Mouse (Mus musculus) urinary bladder, postnatal 4 days (tissue): ENCODE measurements around the gene Heca.
"Not testable (repeated sequence)": the region's sequence is repeated elsewhere in the genome, so short reads cannot be mapped to it uniquely, and the experiment has no call there.

Experiments
- DNase-seq, 2 experiments: peaks; one replicate each; pipeline ENCODE4 v3.0.0; 2021 to 2022; ENCODE audit warnings: low spot score in 2 of 2

Heca gene

GRCm38 (mm10) chr10:17947960-17948730, at the start of gene Heca:
TSS of gene Heca (minus strand) at chr10:17948067.
- peak; percentile 83 to 91 for DNase-seq

DNA sequence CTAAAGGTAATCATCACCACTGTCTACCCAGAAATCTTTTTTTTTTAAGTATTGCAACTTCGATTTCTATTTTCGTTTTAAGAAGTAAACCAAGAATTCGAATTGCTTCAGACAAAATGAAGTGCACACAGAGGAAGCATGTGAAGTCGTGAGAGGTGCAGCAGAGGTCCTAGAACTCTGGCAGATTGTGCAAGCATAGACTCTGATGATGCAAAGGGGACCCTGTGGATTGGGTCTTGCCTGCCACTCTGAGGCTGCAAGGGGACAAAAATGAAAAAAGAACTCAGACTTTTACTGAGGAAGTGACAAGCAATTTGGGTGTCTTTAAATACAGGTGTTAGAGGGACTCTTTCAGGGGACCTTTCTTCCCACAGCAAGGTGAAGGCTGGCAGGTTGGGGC, 42.7 kb upstream of the Heca start:
- no peak for DNase-seq

- DNase-seq, result no peak
These were observed 41.3 kb upstream of the Heca start for GRCm38 (mm10) chr10:17989136-17989535.

DNA sequence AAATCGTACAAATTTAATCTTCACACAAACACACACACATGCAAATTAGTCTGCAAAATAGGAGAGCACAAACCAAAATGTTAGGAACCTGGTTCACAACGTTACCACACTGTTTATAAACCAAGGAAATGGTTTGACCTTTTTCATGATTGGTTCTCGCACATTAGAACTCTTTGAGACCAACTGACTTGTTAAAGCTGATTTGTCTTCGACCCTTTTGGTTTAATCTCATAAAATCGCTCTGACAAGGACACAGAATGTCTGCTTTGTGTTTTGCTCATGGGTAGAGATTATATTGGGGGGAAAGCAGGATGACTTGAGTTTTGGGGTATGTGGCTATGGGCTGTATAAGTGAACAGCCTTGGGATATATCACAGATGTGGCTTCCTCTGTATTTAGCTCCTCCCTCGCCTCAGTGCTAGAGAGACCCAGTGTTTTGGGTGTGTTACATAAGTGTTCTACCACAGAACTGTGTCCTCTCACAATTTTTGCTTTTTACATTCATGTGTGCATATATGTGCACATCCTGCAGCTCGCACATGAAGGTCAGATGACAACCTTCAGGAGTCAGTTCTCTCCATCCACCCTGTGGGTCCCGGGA, 40.1 kb upstream of the Heca start:
- no peak for DNase-seq

- DNase-seq, result no peak
These were observed 35.4 kb upstream of the Heca start for GRCm38 (mm10) chr10:17983313-17983712.

DNA sequence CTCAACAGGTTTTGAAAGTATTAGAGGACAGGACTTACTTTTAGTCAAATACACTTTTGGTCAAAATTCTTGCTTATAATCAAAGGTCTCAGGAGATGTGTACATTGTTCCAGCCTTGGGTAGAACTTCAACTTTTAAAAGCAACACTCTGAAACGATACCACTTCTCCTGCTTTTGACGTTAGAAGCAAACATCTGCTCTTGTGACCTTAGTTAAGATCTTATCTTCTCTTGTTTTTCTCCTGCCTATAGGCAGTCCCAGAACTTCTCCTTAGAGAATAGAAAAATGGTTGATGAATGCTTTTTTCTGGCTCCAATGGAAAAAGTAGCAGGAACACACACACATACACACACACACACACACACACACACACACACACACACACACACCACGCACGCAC, 18.2 kb upstream of the Heca start:
- DNase-seq, result no peak

DNA sequence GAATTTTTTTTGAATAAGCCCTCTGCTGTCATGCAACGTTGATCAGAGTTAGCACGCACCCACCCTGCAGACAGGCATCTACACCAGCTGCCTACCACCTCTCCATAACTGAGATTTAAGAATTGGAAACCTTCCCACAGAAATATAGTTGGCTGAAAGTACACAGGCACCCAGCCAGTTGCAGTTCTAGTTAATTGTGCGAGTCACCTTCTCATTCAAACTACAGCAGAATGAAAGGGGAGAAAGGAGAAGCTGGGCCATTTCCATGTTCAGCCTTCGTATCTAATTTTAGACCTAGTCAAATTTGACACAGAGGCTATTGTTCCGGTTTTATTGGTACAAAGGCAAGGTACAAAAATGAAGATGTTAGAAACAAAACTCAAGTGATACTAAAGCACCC, 2.9 kb upstream of the Heca start:
- DNase-seq, result no peak

GRCm38 (mm10) chr10:17947175-17947906, 526 bp downstream of the Heca start:
- peak; percentile 55 to 63 for DNase-seq

DNA sequence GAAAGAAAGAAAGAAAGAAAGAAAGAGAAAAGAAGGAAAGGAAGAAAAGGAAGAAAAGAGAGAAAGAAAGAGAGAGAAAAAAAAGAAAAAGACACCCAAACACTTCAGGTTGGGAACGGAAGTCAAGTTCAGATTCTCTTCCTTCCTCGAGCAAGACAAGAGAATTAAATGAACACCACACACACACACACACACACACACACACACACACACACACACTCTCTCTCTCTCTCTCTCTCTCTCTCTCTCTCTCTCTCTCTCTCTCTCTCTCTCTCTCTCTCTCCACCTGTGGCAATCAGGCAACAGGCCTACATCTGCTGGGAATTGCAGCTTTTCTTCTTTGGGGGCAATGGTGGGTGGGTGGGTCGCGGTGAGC, 1.1 kb downstream of the Heca start:
- DNase-seq, result not testable (repeated sequence)

DNA sequence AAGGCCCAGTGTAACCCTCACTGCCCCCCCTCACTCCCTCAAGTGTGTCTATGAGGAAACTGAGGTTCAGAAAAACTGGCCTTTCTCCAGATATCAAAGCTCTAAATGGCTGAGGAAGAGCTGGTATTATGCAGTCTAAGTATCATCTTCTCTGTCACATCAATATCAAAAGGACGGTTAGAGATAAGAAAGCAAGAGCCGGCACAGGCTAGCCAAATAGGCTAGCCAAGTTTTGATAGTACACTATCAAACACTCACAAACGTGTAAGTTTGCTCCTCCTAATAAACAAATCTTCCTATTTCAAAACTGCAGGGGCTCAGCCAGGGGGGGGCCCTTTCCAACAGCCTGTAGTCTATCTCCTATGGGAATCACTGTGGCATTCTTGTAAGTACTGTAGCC, 1.8 kb downstream of the Heca start:
- no peak for DNase-seq

DNA sequence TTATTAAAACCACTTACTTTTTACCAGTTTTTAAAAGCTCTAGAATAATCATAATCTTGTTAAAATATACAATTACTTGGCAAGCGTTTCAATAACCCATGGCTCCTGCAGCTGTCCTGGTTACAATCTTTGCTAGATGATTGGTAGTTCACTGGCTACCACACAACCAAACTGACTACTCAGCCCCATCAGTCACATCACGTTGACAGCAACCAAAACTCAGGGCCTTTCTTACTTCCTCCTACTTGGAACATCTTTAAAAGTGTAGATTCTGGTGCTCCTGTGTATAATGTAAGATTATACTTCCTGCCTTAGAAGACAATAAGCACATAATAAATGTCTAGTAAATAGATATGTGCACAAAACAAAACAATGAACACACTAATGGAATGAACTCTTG, 14.2 kb downstream of the Heca start:
- DNase-seq, result no peak

GRCm38 (mm10) chr10:17932131-17932530, 15.7 kb downstream of the Heca start:
- DNase-seq, result no peak

DNA sequence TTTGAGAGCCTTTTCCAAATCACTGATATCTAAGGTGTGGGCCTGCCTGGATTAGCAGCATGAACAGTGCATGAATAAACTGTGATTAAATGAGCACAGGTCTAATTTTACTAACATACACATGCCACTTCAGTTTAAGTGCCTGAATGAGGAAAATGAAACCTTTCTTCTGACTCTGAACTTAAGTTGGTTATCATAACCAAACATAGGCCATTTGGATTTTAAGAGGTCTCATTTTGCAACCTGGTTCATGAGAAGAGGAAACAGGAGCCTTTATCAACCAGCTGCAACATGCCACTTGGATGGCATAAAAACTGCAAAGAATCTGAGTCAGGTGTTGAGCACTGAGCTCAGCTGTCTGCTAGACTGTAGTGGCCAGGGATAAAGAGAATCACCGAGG, 16.7 kb downstream of the Heca start:
- no peak for DNase-seq

DNA sequence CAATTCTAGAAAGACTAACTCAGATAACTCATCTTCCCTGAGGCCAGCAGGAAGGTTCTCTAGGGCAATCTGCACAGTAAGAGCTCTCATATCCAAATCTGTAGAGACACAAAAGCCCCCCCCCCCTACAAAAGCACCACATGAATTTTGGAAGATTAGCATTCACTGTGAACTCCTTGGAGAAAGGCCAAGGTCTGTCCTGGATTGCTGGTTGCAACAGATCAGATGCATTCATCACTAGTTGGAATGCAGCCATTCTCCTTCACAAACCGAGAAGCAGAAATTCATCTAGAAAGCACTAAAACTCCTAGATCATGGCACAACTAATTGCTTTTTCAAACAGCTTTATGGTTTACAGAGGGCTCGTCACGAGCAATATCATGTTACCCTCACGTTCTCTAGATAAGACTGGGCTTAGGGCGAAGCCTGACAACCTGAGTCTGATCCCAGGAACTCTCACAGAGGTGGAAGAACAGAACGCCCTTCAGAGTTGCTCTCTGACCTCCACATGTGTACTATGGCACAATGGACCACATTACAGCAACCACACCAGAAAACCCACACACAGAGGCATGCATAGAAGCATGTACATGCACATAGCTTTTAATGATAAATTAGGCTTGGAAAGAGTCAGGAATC, 17.3 kb downstream of the Heca start:
- no peak for DNase-seq

DNA sequence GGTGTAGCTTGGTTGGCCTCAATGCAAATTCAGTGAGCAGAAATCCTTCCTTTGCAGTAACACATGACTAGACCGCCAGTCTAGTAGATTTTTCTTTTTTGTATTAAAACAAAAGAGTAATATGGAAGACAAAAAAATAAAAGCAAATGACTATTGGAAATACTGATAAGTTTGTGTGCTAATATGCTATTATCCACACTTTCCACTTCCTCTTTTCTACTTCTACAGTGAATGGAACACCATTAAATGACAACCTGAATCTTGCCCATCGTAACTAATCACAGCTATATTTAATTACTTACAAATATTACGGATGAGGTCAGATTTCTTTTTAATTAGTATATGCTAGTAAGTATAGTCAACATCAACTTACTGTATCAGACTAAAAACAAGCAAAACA, 22.7 kb downstream of the Heca start:
- DNase-seq, result no peak

GRCm38 (mm10) chr10:17924166-17924565, 23.7 kb downstream of the Heca start:
- DNase-seq, result no peak

GRCm38 (mm10) chr10:17921381-17921780, 26.5 kb downstream of the Heca start:
- no peak for DNase-seq

DNA sequence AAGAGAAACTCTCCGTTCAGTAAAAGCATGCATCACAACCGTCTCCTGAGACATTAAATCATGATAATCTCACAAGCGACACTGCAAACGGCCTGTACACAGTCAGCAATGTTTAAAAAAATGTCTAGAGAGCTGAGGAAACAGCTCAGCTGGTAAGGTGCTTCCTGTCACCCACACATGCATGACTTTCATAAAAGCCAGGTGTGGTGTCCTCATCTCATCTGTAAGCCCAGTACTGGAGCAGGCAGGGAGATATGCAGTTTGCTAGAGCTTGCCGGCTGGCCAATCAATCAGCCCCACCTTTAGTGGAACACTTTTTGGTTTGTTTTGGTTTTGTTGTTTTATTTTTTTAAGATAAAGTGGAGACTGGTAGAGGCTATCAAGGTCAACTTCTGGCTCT, 27.9 kb downstream of the Heca start:
- DNase-seq, result no peak

DNA sequence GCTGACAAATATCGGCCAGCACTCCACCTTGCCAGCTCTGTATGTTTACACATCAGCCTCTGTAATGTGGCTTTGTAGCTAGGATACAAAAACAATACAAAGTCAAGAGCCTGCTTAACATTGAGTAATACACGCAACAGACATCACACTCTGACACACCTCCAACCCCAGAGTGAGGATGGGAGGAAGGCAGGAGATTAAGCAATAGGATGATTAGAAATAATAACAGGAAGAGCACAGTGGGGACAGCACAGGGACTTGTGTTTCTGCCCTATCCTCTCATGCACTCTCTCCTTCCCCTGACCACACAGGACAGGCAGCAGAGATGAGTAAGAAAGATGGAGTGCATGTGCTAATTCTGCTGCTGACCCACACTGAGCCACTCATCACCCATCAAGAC, 28.8 kb downstream of the Heca start:
- no peak for DNase-seq

GRCm38 (mm10) chr10:17908731-17909130, 39.1 kb downstream of the Heca start:
- DNase-seq, result no peak

DNA sequence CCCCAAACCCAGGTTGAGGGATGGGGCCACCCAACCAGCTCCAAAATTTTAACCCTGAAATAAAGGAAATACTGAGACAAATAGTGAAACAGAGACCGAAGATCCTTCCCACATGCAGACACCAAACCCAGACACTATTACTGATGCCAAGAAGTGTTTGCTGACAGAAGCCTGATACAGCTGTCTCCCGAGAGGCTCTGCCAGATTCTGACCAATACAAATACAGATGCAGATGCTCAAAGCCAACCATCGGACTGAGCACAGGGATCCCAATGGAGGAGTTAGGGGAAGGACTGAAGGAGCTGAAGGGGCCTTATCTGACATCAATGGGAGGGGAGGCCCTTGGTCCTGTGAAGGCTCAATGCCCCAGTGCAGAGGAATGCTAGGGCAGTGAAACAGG, 41.5 kb downstream of the Heca start:
- not testable (repeated sequence) for DNase-seq

DNA sequence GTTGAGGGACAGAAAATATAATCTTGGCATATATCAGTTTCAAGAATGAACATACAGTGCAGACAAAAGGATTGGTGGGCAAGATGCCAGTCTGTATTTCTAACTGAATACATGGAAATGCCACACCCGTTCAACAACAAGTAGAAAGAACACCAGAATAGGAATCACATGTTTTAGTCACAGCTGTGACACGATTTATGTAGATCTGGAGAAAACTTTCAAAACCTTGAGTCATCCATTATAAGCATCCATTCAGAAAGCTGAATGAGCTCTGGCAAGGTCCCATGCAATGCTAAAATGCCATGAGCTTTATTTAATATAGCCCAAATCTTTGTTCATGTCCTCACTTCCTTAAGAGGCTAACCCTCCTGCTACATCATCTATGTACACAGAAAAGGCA, 44.4 kb downstream of the Heca start:
- DNase-seq, result no peak

GRCm38 (mm10) chr10:17880724-17881123, 67.1 kb downstream of the Heca start:
- no peak for DNase-seq
